Mouse (Mus musculus): ENCODE measurements around the gene Map2. TPM values are rescaled to one million over a fixed set of nuclear protein-coding genes. Genes with fewer than 3 reads are reported as not detected.

Gene Map2
- polyA plus RNA-seq, 1 experiment from 2014 or later: 3.8 TPM

DNA sequence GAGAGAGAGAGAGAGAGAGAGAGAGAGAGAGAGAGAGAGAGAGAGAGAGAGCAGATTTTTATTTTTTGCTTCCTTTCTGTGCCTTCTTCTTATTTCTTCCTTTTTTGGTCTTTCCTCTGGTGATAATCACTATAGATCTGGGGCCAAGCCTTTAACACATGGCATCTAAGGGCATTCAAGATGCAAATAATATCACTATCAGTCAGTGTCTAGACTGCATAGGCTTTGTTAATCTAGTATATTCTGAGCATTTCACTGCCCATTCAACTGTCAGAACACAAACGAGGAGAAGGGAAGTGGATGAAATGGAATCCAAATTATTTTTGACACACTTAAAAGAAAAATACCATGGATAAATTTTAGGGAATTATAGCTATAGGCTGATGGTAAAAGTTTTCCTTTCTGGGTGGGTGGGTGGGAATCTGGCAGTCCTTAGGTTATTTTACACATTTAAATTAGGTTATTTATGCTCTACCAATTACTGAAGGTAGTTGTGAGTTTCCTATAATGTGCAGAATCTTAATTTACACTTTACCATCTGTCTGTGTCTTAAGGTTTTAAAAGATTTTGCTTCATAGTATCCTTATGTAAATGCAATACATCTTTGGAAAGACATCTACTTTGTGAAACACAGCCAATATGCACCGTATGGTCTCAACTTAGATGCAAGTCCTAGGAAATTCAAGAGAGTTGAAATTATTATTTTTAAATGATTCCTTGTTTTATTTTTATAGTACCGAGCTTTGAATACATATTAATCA is 117.2 kb downstream of the Map2 start:
- no peak overlapping the region for H3K4me2 ChIP-seq (replicated peaks; ENCODE audit: low read depth)
- no peak overlapping the region for H3K9ac ChIP-seq (ENCODE audit: low read length)
- no peaks in the 10 kb centered on the region for H3K9me3 ChIP-seq (ENCODE audit: control insufficient read depth, low read length)
- 61% methylated on average over 3 of the region's 3 CpGs for WGBS
- H3K36me3 ChIP-seq (ENCODE audit: control insufficient read depth, insufficient read depth, low read length): no peaks in the 10 kb centered on the region
- ATAC-seq (ENCODE audit: low FRiP score, low TSS enrichment): no peak
- H3K4me3 ChIP-seq (ENCODE audit: low read depth, low read length): no peak overlapping the region
- H3K27ac ChIP-seq (replicated peaks): no peak overlapping the region
- TF ChIP-seq EP300 (optimal IDR thresholded peaks at IDR 0.05) (no peak), CTCF (IDR thresholded peaks at IDR 0.05; ENCODE audit: low read depth) (no peak)
- no peaks in the 10 kb centered on the region for H3K27me3 ChIP-seq (ENCODE audit: control insufficient read depth, insufficient read depth, low read length)
- H3K4me1 ChIP-seq (replicated peaks; ENCODE audit: control insufficient read depth, insufficient read depth): no peaks in the 10 kb centered on the region
- no peak for DNase-seq (ENCODE audit: low spot score)

DNA sequence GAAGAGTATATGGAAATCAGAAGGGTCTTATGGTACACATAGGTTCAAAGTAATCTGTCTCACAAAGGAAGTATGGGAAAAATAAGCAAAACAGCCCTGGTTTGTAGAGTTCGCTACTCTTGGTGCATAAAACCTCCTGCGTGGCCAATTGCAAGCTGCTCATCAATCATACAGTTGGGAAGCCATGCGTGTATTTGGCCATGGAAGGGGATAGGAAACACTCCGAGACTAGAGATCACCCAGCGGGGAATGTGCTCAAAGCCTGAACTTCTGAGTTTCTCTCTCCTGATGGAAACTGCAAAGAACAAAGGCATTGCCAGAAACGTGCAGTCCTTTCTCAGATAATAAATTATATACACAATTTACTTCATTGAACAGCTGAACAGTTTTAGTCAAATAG is 124.3 kb downstream of the Map2 start:
- 60% methylated on average over 6 of the region's 6 CpGs for WGBS
- H3K9me3 ChIP-seq (ENCODE audit: control insufficient read depth, low read length): no peaks in the 10 kb centered on the region
- H3K4me3 ChIP-seq (ENCODE audit: low read depth, low read length): no peak overlapping the region
- H3K9ac ChIP-seq (ENCODE audit: low read length): no peak overlapping the region
- H3K4me1 ChIP-seq (replicated peaks; ENCODE audit: control insufficient read depth, insufficient read depth): no peaks in the 10 kb centered on the region
- ATAC-seq (ENCODE audit: low FRiP score, low TSS enrichment): no peak
- H3K27ac ChIP-seq (replicated peaks): no peak overlapping the region
- no peaks in the 10 kb centered on the region for H3K36me3 ChIP-seq (ENCODE audit: control insufficient read depth, insufficient read depth, low read length)
- TF ChIP-seq EP300 (optimal IDR thresholded peaks at IDR 0.05): no peak
- TF ChIP-seq CTCF (IDR thresholded peaks at IDR 0.05; ENCODE audit: low read depth): no peak
- H3K4me2 ChIP-seq (replicated peaks; ENCODE audit: low read depth): no peak overlapping the region
- DNase-seq (ENCODE audit: low spot score): no peak
- H3K27me3 ChIP-seq (ENCODE audit: control insufficient read depth, insufficient read depth, low read length): no peaks in the 10 kb centered on the region

GRCm38 (mm10) chr1:66320378-66321135 is 145.5 kb downstream of the Map2 start:
- ATAC-seq (ENCODE audit: low FRiP score, low TSS enrichment) (no peak), DNase-seq (ENCODE audit: low spot score) (no peak)
- H3K9me3 ChIP-seq (ENCODE audit: control insufficient read depth, low read length): no peaks in the 10 kb centered on the region
- no peak overlapping the region for H3K4me2 ChIP-seq (replicated peaks; ENCODE audit: low read depth)
- H3K4me1 ChIP-seq (replicated peaks; ENCODE audit: control insufficient read depth, insufficient read depth): no peaks in the 10 kb centered on the region
- H3K9ac ChIP-seq (ENCODE audit: low read length): no peak overlapping the region
- no peak overlapping the region for H3K4me3 ChIP-seq (ENCODE audit: low read depth, low read length)
- no peaks in the 10 kb centered on the region for H3K27me3 ChIP-seq (ENCODE audit: control insufficient read depth, insufficient read depth, low read length)
- no peaks in the 10 kb centered on the region for H3K36me3 ChIP-seq (ENCODE audit: control insufficient read depth, insufficient read depth, low read length)
- 77% methylated on average over 2 of the region's 2 CpGs for WGBS
- TF ChIP-seq EP300 (optimal IDR thresholded peaks at IDR 0.05): no peak
- TF ChIP-seq CTCF (IDR thresholded peaks at IDR 0.05; ENCODE audit: low read depth): no peak
- no peak overlapping the region for H3K27ac ChIP-seq (replicated peaks)

DNA sequence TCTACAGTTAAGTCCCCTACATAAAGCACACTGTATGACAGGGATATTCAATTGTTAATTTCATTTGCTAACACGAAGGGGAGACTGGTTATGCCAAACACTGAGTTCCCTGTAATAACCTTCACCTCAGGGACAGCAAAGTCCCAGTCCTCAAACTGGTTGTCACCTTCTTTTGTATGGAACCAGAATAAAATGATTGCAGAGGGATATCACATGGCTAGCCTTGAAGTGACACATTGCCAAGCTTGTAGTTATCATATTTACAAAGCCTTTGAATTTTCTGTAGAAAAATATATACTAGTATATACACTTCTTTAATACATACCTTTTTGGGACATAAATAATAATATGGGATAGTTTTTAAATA is 146.0 kb downstream of the Map2 start:
- ATAC-seq (ENCODE audit: low FRiP score, low TSS enrichment) (no peak), DNase-seq (ENCODE audit: low spot score) (no peak)
- no peak for TF ChIP-seq CTCF (IDR thresholded peaks at IDR 0.05; ENCODE audit: low read depth)
- Histone ChIP-seq H3K27me3 (ENCODE audit: control insufficient read depth, insufficient read depth, low read length) (no peaks in the 10 kb centered on the region), H3K27ac (replicated peaks) (no peak overlapping the region), H3K9me3 (ENCODE audit: control insufficient read depth, low read length) (no peaks in the 10 kb centered on the region), H3K4me3 (ENCODE audit: low read depth, low read length) (no peak overlapping the region), H3K9ac (ENCODE audit: low read length) (no peak overlapping the region), H3K36me3 (ENCODE audit: control insufficient read depth, insufficient read depth, low read length) (no peaks in the 10 kb centered on the region), H3K4me1 (replicated peaks; ENCODE audit: control insufficient read depth, insufficient read depth) (no peaks in the 10 kb centered on the region), H3K4me2 (replicated peaks; ENCODE audit: low read depth) (no peak overlapping the region)
- 56% methylated on average over 1 of the region's 1 CpGs for WGBS

DNA sequence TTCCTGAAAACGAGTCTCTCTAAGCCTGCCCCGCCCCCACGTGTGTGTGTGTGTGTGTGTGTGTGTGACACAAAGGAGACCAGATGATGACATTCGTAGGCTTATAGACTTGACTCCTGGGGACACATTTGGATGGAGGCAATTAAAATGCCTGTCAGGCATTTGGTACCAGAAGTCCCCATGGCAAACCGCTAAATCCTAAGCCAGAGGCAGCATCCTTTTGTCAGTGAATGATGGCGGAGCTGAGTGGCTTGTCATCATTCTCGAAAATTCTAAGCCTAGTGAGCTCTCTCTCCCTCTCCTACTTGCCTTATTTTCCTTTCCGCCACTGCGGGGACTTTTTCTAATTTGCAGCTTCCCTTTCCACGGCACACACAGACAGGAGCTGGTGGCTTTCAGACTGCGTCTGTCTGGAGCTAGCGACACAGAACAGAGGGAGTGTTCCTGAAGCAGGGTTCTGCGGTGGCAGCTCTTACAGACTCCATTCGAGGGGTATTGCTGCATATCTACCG is 146.6 kb downstream of the Map2 start:
- 61% methylated on average over 15 of the region's 15 CpGs for WGBS
- DNase-seq (ENCODE audit: low spot score) (no peak), ATAC-seq (ENCODE audit: low FRiP score, low TSS enrichment) (no peak)

GRCm38 (mm10) chr1:66323461-66323860 is 148.4 kb downstream of the Map2 start:
- DNase-seq (ENCODE audit: low spot score) (no peak), ATAC-seq (ENCODE audit: low FRiP score, low TSS enrichment) (no peak)
- H3K36me3 ChIP-seq (ENCODE audit: control insufficient read depth, insufficient read depth, low read length): no peaks in the 10 kb centered on the region
- no peak overlapping the region for H3K4me2 ChIP-seq (replicated peaks; ENCODE audit: low read depth)
- H3K27ac ChIP-seq (replicated peaks): no peak overlapping the region
- H3K9me3 ChIP-seq (ENCODE audit: control insufficient read depth, low read length): no peaks in the 10 kb centered on the region
- H3K4me3 ChIP-seq (ENCODE audit: low read depth, low read length): no peak overlapping the region
- TF ChIP-seq CTCF (IDR thresholded peaks at IDR 0.05; ENCODE audit: low read depth) (no peak), EP300 (optimal IDR thresholded peaks at IDR 0.05) (no peak)
- no peaks in the 10 kb centered on the region for H3K27me3 ChIP-seq (ENCODE audit: control insufficient read depth, insufficient read depth, low read length)
- no peak overlapping the region for H3K9ac ChIP-seq (ENCODE audit: low read length)
- WGBS: 83% methylated on average over 9 of the region's 9 CpGs
- H3K4me1 ChIP-seq (replicated peaks; ENCODE audit: control insufficient read depth, insufficient read depth): no peaks in the 10 kb centered on the region

More for the DNA sequence above, 146.6 kb downstream of the Map2 start:
- TF ChIP-seq CTCF (IDR thresholded peaks at IDR 0.05; ENCODE audit: low read depth): no peak
- TF ChIP-seq EP300 (optimal IDR thresholded peaks at IDR 0.05): no peak
- H3K9me3 ChIP-seq (ENCODE audit: control insufficient read depth, low read length): no peaks in the 10 kb centered on the region
- no peak overlapping the region for H3K9ac ChIP-seq (ENCODE audit: low read length)
- H3K4me1 ChIP-seq (replicated peaks; ENCODE audit: control insufficient read depth, insufficient read depth): no peaks in the 10 kb centered on the region
- no peaks in the 10 kb centered on the region for H3K27me3 ChIP-seq (ENCODE audit: control insufficient read depth, insufficient read depth, low read length)
- H3K4me2 ChIP-seq (replicated peaks; ENCODE audit: low read depth): no peak overlapping the region
- H3K27ac ChIP-seq (replicated peaks): no peak overlapping the region
- H3K4me3 ChIP-seq (ENCODE audit: low read depth, low read length): no peak overlapping the region
- no peaks in the 10 kb centered on the region for H3K36me3 ChIP-seq (ENCODE audit: control insufficient read depth, insufficient read depth, low read length)
